Mouse (Mus musculus): ENCODE data around the gene Slc12a4.

The Slc12a4 gene

GRCm38 (mm10) chr8:105935105-105935504 is 30.8 kb downstream of the Slc12a4 start:
- DNase-seq (ENCODE audit: extremely low spot score, low spot score), result no peak

GRCm38 (mm10) chr8:105933762-105934161 is 32.1 kb downstream of the Slc12a4 start, which contains the start of gene Ctrl:
Gene Ctrl (minus strand): TSS chr8:105933862.
- DNase-seq (ENCODE audit: extremely low spot score, low spot score), result no peak

GRCm38 (mm10) chr8:105932525-105932924 is 33.4 kb downstream of the Slc12a4 start:
- DNase-seq (ENCODE audit: extremely low spot score, low spot score), result no peak

- DNase-seq (ENCODE audit: extremely low spot score, low spot score), result no peak
These were observed 34.6 kb downstream of the Slc12a4 start for GRCm38 (mm10) chr8:105931271-105931670.

- DNase-seq (ENCODE audit: extremely low spot score, low spot score), result peak; percentile 86
These were observed 35.3 kb downstream of the Slc12a4 start for GRCm38 (mm10) chr8:105930602-105931001.

DNA sequence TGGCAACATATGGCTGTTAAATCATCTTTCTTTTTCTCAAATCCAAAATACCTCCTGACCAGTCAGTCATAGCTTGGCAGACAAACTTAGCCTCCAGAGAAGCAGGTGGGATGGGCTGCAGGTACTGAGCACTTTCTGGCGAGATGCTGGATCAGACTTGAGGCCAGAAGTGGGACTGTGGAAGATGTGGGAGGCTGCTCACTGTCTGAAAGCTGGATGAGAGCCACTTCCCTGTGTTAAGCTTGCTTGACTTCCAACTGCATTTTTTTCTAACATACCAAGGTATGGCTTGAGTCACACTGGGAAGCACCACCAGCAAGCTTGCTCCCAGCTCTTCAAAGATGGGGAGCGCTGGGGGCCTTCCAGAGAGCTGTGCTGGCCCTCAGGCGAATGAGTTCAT is 40.8 kb downstream of the Slc12a4 start:
- no peak for DNase-seq (ENCODE audit: extremely low spot score, low spot score)

DNA sequence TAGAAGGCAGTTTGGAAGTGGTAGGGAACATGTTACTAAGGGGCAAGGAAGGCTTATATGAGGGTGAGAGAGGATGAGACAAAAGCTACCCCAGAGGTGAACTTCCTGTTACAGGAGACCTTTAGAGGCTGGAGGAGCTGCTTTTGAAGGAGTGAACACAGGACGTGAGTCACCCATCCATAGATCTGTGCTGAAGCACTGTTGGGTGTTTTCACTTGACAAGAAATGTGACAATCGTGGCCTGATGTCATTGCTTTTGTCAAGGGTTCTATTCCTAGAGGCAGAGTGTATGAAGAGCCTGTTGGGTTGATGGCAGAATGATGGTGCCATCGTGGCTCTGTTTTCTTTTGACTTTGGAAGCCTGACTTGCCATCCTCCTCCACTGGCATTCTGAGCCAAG is 46.5 kb downstream of the Slc12a4 start:
- DNase-seq (ENCODE audit: extremely low spot score, low spot score), result no peak

DNA sequence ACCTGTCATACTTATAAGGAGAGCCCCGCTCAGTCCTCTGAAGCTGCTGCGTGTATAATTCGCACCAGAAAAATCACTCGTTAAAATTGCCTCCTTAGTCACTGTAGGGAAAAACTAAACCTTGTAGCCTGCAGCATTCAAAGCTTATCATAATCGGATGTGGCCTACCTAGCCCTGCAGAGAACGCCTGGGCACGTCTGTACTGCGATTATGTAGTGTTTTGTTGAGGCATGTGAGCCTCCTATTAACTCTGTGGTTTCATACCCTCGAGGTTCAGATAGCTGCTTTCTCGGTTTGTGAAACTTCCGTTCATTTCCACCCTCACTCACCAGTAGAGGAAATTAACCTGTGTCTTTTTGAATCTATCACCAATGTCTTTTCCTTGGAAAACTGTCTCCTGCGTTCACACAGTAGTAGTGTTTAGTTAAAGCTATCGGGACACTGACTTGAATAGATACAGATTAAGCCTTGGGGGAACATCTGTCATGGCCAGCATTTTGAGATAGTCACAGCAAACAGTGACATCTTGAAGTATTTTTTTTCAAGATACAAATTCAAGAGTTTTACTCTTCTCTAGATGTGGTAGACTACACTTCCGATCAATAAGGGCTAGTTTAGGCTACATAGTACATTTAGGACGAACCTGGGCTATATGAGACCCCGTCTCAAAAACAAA is 64.8 kb downstream of the Slc12a4 start:
- DNase-seq (ENCODE audit: extremely low spot score, low spot score), result no peak

DNA sequence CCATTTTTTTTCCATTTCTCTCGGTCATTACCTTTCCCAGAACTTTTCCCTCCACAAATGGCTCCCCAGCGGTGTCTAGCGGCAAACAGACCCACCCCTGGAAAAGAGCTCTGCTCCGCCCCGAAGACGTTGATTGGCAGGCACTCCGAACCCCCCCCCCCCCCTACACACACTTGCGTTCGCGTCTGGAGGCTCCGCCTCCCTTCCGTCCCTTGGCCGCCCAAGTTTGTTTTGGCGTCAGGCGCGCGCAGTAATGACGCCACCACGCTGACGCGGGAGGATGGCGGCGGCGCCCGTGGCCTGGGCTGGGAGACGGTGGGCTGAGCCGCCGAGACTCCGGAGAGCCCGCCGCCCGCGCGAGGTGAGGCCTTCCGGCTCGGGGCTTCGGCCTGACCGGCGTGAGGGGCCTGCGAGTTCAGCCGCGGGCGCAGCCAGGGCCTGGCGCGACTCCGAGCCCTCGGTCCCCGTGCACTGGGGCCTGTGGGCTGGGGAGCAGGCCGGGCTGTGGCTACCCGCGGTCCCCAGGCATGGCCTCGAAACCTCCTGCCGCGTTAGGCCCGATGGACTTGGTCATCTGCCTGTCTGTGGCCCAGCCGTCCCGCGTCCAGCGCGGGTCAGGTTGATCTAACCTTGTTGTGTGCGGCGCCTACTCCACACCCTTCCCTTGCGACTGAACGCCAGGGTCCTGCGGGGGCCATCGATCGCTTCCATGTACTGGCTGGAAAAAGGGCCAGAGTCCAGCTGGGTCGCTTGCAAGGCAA is 65.5 kb downstream of the Slc12a4 start, which contains the start of gene Pskh1:
Pskh1 (plus strand) TSS at position 262 of the 761 bp plus-strand sequence.
- peak; percentile 97 for DNase-seq (ENCODE audit: extremely low spot score, low spot score)

DNA sequence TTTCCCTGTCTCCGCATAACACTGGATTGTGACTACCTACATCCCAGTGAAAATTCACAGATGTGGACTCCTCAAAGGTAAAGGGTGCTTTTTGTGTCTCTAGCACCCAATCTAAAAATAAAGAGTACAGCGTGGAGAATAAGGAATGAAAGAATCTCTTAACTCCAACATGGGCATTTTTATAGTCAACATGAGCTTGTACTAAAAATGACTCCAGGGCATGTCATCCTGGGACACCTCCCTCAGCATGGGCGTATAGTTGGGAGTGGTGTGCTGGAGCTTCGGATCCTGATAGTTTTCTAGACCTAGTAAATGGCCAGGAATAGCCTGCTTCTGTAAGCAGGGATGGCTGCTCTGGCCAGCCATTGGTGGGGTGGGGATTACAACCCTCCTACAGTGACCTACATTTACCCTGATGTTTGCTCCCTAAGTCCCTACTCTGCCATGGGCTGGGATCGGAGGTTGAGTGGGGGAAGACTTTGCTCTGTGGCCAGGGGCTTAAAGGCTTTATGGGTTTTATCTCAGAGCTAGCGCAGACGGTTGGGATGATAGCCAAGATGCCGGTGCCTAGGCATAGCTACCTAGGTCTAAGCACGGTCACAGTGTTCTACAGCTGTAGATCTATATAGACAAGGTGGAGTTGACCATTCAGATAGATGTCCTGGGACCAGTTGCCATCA is 68.0 kb downstream of the Slc12a4 start:
- DNase-seq (ENCODE audit: extremely low spot score, low spot score), result no peak
